Mouse (Mus musculus) liver, embryonic 16.5 days (tissue): ENCODE data around the gene Frem1. TPM values are rescaled to one million over a fixed set of nuclear protein-coding genes. Genes with fewer than 3 reads are reported as not detected.

Experiments used
- ATAC-seq: fragments of 200-750 bp; cut with Nextera tagmentation; 2 replicates; pipeline ENCODE4 v1.8.0; 2017; ENCODE audit warnings: low read depth, mild to moderate bottlenecking, moderate number of reproducible peaks, moderate library complexity
- H3K27ac ChIP-seq: fragments of 300-500 bp; sonication (generic); 2 replicates; pipeline ENCODE4 v1.5.1; 2014; ENCODE audit warnings: mild to moderate bottlenecking, low read length
- H3K27me3 ChIP-seq: fragments of 300-500 bp; sonication (generic); 2 replicates; pipeline ENCODE4 v1.6.1; 2014; ENCODE audit warnings: low read depth, low read length, mixed read lengths; ENCODE audit not compliant: control insufficient read depth, insufficient read depth
- H3K36me3 ChIP-seq: fragments of 300-500 bp; sonication (generic); 2 replicates; pipeline ENCODE4 v1.6.1; 2014; ENCODE audit warnings: mild to moderate bottlenecking; ENCODE audit not compliant: control insufficient read depth, insufficient read depth
- H3K4me1 ChIP-seq: fragments of 300-500 bp; sonication (generic); 2 replicates; pipeline ENCODE4 v1.6.1; 2014; ENCODE audit warnings: low read depth, low read length, mixed read lengths; ENCODE audit not compliant: control insufficient read depth
- H3K4me2 ChIP-seq: fragments of 300-500 bp; sonication (generic); 2 replicates; pipeline ENCODE4 v1.6.1; 2014; ENCODE audit warnings: low read depth, low read length, mixed read lengths
- H3K4me3 ChIP-seq: fragments of 300-500 bp; sonication (generic); 2 replicates; pipeline ENCODE4 v1.5.1; 2014; ENCODE audit warnings: low read depth, mild to moderate bottlenecking, low read length
- H3K9ac ChIP-seq: fragments of 300-500 bp; sonication (generic); 2 replicates; pipeline ENCODE4 v1.6.1; 2014; ENCODE audit warnings: low read depth, low read length
- H3K9me3 ChIP-seq: fragments of 300-500 bp; sonication (generic); replicated peaks from 2 replicates; pipeline ENCODE4 v1.6.1; 2016; ENCODE audit warnings: low read length; ENCODE audit not compliant: control insufficient read depth
- WGBS: fragments of 180-500 bp; shearing (Covaris S2); extraction: QIAGEN DNeasy Blood & Tissue Kit; methylation state at CpG from one replicate; pipeline ENCODE4 v1.1.7; 2014; ENCODE audit not compliant: insufficient replicate concordance; 5-methylcytosine and 5-hydroxymethylcytosine counted together
- polyA plus RNA-seq: library from polyadenylated mRNA; unstranded; fragments of >200 nt; fragmentation: Nextera tagmentation; extraction: Ambion mirVana; gene quantifications from 2 replicates; pipeline ENCODE4 v1.2.1, GENCODE M21; 2015

Gene Frem1
- polyA plus RNA-seq, 1 experiment from 2014 or later: 0.63 TPM

DNA sequence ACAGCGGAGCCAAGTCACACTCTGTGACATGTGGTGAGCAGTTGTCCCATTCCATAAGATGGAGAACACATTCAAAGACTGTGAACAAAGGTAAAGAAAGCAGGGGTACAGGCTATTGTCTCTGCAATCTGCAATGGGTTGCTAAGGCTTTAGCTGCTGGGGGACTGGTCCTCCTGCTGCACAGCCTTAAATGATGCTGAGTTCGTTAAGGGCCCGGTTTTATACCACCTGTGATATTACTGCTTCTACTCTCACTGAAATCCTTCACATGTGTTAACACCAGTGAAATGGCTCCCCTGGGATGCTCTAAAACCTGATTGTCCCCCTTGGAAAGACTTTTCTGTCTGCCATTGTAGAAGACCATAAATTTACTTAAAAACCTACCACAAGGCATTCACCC is 6.1 kb downstream of the Frem1 start:
- no peak overlapping the region for H3K4me3 ChIP-seq
- no peak for ATAC-seq
- H3K36me3 ChIP-seq: no peaks in the 10 kb centered on the region
- no peak overlapping the region for H3K9ac ChIP-seq
- WGBS: 61% methylated on average over 3 of the region's 3 CpGs
- no peak overlapping the region for H3K27ac ChIP-seq
- no peaks in the 10 kb centered on the region; the same call in 1 of the 2 replicates for H3K27me3 ChIP-seq
- H3K9me3 ChIP-seq: no peaks in the 10 kb centered on the region
- H3K4me2 ChIP-seq: no peak overlapping the region
- H3K4me1 ChIP-seq: no peaks in the 10 kb centered on the region

DNA sequence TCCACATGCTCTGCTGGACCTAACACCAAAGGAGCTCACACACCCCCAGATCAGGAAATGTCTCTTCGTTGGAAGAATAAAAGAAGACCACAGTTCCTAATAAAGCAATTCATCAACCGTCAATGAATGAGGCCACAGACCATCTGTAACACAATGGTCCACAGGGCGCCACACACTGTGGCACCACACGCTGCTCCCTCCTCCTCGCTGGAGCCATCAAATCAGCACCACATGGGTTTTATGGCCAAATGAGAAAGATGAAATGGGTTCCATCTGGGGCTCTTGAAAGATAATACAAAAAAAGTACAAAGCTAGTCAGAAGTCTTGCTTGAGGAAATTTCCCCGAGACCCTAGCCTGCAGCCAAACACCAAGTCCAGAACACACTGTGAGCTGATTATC is 6.9 kb downstream of the Frem1 start:
- H3K4me1 ChIP-seq: no peaks in the 10 kb centered on the region
- no peaks in the 10 kb centered on the region for H3K27me3 ChIP-seq
- H3K36me3 ChIP-seq: no peaks in the 10 kb centered on the region
- H3K9ac ChIP-seq: no peak overlapping the region
- ATAC-seq: no peak
- H3K4me3 ChIP-seq: no peak overlapping the region
- 54% methylated on average over 6 of the region's 6 CpGs for WGBS
- H3K9me3 ChIP-seq: no peaks in the 10 kb centered on the region
- no peak overlapping the region for H3K27ac ChIP-seq
- H3K4me2 ChIP-seq: no peak overlapping the region

DNA sequence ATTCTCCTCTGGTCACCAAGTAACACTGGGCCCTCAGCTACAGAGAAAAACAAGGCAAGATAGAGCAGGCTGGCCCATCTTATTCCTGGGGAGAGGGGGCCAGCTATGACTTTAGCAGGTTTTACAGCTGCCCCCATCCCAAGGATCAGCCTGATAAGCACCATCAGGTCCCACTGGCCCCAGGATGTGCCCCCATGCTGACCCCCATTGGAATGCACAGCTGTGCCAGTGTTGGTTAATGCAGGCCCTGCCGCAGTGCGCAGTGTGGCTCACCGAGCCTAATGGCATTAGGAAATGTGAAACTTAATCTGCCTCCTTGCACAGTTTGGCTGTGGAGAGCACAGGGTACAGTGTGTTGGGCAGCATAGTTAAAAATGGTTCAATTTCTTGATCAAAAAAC is 11.4 kb downstream of the Frem1 start:
- WGBS: 69% methylated on average over 3 of the region's 3 CpGs
- no peak overlapping the region for H3K27ac ChIP-seq
- no peak overlapping the region for H3K4me3 ChIP-seq
- H3K36me3 ChIP-seq: no peaks in the 10 kb centered on the region
- H3K9ac ChIP-seq: no peak overlapping the region
- no peaks in the 10 kb centered on the region for H3K9me3 ChIP-seq
- no peaks in the 10 kb centered on the region for H3K4me1 ChIP-seq
- ATAC-seq: no peak
- no peak overlapping the region for H3K4me2 ChIP-seq
- H3K27me3 ChIP-seq: no peaks in the 10 kb centered on the region

DNA sequence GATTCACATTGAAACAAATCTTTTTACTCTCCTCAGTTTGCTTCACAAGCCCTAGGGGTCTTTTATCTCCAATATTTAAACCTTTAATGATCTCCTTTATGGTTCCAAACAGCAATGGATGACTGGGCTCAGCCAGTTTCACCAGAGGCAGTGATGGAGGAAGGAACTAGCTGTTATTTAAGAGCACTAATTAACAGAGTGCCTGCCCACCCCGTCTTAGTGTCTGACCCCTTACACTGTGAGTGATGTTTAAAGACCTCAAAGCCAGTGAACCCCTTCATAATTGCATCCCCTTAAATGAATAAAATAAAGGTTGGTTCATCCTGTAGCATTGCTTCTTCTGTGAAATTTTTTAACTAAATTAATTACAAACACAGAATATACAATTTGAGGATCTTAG is 19.4 kb downstream of the Frem1 start:
- Histone ChIP-seq H3K4me3 (no peak overlapping the region), H3K4me2 (no peak overlapping the region), H3K27me3 (no peaks in the 10 kb centered on the region), H3K4me1 (no peaks in the 10 kb centered on the region), H3K9me3 (no peaks in the 10 kb centered on the region), H3K9ac (no peak overlapping the region), H3K36me3 (no peaks in the 10 kb centered on the region), H3K27ac (no peak overlapping the region)
- ATAC-seq: no peak
- 48% methylated on average over 1 of the region's 1 CpGs for WGBS

DNA sequence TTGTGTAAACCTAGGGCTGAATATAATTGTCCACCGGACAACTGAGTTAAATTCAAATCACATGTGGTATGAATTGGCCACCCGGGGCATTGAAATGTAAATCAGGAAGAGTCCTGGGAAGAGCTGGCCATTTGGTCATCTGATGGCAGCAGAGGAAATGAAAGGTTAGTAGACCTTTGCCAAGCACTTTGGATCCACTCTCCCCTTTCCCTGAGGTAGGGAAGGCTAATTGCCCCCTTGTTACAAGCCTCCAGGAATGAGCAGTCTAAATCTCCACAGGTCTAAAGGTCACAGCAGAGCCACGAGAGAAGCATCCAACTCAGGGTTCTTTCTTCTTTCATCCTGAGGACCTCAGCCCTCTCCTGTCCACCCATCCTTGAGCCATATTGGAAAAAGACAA is 20.5 kb downstream of the Frem1 start:
- WGBS: 44% methylated on average over 3 of the region's 3 CpGs
- Histone ChIP-seq H3K9ac (no peak overlapping the region), H3K9me3 (no peaks in the 10 kb centered on the region), H3K27ac (no peak overlapping the region), H3K27me3 (no peaks in the 10 kb centered on the region), H3K4me1 (no peaks in the 10 kb centered on the region), H3K36me3 (no peaks in the 10 kb centered on the region), H3K4me2 (no peak overlapping the region), H3K4me3 (no peak overlapping the region)
- ATAC-seq: no peak

DNA sequence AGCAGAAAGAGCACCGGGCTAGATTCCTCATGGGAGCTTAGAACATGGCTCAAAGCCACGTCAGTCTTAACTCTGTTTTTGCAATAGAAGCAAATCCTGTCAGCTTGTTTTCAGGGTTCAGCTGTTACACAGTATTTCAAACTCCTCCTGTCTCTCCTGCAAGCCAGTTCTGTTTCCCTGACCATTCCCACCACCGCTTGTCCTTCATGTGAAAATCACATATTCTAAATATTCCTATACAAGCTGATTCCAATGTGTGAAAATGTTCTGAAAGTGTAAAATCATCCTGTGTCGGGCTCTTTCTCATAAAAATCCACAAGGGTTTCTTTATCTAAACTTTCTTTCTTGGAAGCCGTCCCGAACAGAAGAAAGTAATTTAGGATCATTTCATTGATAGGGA is 22.0 kb downstream of the Frem1 start:
- Histone ChIP-seq H3K9ac (no peak overlapping the region), H3K27ac (no peak overlapping the region), H3K4me2 (no peak overlapping the region), H3K9me3 (no peaks in the 10 kb centered on the region), H3K4me3 (no peak overlapping the region), H3K36me3 (no peaks in the 10 kb centered on the region), H3K4me1 (no peaks in the 10 kb centered on the region), H3K27me3 (no peaks in the 10 kb centered on the region)
- 65% methylated on average over 6 of the region's 6 CpGs for WGBS
- ATAC-seq: no peak

DNA sequence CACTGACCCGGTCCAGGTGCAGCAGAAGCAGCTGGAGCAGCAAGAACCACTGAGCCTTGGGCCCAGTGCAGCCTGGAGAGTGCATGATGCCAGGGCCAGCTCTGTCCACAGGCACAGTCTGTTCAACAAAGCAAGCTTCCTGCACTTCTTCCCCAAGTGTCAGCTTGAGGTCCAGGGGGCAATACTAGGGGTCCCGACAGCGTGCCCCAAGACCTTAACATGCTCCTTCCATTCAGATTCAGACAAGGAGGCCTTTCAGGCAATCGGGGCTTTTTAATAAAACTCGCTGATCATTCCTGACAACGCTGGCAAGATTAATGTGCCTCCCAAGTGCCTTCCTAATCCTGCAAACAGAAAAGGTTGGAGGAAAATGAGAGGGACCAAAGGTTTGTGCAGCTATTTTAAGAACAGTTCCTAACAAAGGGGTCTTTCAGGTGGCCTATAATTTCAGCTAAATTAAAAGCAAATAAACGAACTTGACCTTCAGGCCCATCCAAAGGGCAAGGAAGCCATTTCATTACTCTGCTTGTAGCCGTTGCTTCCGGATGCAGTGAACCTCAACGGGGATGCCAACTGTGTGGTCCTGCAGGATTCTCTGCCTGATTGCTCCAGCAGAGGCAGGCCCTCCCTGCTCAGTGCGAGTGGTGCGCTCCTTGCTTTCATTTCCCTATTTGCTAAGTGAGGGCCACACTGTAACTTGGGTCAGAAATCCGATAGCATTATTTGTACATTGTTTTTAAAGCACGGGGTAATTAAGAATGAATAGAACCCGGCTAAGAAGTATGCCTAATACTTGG is 31.2 kb downstream of the Frem1 start:
- Histone ChIP-seq H3K27me3 (no peaks in the 10 kb centered on the region), H3K27ac (no peak overlapping the region), H3K9ac (no peak overlapping the region), H3K9me3 (no peaks in the 10 kb centered on the region), H3K4me1 (no peaks in the 10 kb centered on the region), H3K4me3 (no peak overlapping the region), H3K36me3 (no peaks in the 10 kb centered on the region), H3K4me2 (no peak overlapping the region)
- 62% methylated on average over 15 of the region's 15 CpGs for WGBS
- no peak for ATAC-seq

DNA sequence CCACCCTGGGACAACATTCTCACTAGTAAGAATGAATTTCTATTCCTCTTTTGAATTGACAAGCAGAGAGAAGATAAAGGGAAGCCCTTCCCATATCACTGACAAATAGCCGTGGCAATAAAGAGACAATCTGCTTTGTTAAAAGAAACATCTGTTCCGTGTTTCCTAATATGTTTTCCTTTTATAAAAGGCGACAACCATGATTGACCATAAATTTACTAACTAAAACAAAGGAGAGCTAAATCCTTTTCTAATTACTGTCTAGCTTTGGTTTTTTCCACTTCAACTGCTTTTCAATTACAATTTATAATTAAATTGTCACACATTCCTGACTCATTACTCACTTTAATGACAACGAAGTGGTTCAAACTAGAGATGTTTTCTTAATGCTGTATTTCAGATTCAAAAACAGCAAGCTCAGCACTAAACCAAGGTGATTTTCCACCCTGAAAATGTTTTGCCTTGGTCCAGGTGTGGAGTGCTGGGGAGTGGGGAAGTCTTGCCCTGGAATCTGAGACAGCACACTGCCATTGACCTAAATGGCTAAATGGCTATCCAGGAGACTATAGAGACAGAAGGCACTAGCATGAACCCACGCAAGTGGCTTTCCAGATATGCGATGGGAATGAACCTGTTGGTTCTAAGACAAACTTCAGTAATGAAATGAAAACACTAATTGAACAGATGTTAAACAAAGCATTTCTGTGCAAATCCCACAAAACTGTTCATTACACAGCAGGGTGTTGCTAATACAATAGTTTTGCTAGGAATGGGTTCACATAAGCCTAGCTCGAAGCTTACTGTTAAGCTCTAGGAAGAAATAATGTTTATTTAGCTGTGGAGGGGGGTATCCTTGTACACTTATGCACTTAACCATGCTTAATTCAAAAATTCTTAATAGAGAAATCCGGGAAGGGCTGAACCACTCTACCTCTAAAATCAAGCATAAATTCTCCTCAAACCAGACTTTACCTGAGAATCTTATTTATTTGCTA is 33.7 kb downstream of the Frem1 start:
- H3K27me3 ChIP-seq: no peaks in the 10 kb centered on the region
- H3K36me3 ChIP-seq: no peaks in the 10 kb centered on the region
- H3K4me1 ChIP-seq: no peaks in the 10 kb centered on the region
- H3K4me3 ChIP-seq: no peak overlapping the region
- no peak overlapping the region for H3K9ac ChIP-seq
- no peak for ATAC-seq
- no peaks in the 10 kb centered on the region for H3K9me3 ChIP-seq
- no peak overlapping the region for H3K27ac ChIP-seq
- WGBS: 58% methylated on average over 8 of the region's 8 CpGs
- no peak overlapping the region for H3K4me2 ChIP-seq

DNA sequence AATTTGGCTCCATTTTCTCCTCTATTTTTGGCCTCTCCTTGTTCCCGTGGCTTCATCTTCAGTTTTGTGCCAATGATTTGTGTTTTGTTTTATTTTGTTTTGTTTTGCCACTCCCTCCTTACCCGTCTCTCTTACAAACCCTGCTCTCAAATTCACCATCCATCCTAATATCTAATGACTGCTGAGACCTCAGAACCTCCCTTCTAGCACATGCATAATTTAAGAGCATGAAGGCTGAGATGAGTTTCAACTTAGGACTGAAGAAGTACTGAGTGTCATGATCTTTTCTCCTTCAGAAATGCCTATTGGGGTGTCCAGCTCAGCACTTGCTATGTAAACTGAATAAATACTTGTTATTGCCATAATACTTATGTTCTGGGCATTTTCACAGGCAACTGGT is 37.6 kb downstream of the Frem1 start:
- Histone ChIP-seq H3K27me3 (no peaks in the 10 kb centered on the region), H3K9me3 (no peaks in the 10 kb centered on the region), H3K4me3 (no peak overlapping the region), H3K27ac (no peak overlapping the region), H3K4me2 (no peak overlapping the region), H3K36me3 (no peaks in the 10 kb centered on the region), H3K4me1 (no peaks in the 10 kb centered on the region), H3K9ac (no peak overlapping the region)
- ATAC-seq: no peak
- 43% methylated on average over 2 of the region's 2 CpGs for WGBS
